Mouse (Mus musculus) heart, adult 2 months (tissue): ENCODE measurements around the gene Gm28539. TPM values are rescaled to one million over a fixed set of nuclear protein-coding genes. Genes with fewer than 3 reads are reported as not detected.

Experiments
- DNase-seq, 2 experiments: peaks; one replicate each; pipeline ENCODE4 v3.0.0; 2021
- H3K27ac ChIP-seq: fragments of 200-600 bp; 2 replicates; pipeline ENCODE4 v1.8.1; 2022
- H3K27me3 ChIP-seq: fragments of 200-500 bp; 2 replicates; pipeline ENCODE4 v1.6.1; 2012; ENCODE audit warnings: mild to moderate bottlenecking, low read length, inconsistent platforms, mixed read lengths; ENCODE audit not compliant: control insufficient read depth, insufficient read depth
- H3K36me3 ChIP-seq: fragments of 200-500 bp; 2 replicates; pipeline ENCODE4 v1.6.1; 2012; ENCODE audit warnings: low read length, inconsistent platforms; ENCODE audit not compliant: control insufficient read depth, insufficient read depth
- H3K4me1 ChIP-seq: fragments of 200-500 bp; 2 replicates; pipeline ENCODE4 v1.6.1; 2011; ENCODE audit warnings: low read length; ENCODE audit not compliant: control insufficient read depth, insufficient read depth
- H3K4me3 ChIP-seq: fragments of 200-600 bp; 2 replicates; pipeline ENCODE4 v1.8.1; 2022
- H3K79me2 ChIP-seq: fragments of 200-500 bp; replicated peaks from 2 replicates; pipeline ENCODE4 v1.6.1; 2012; ENCODE audit warnings: mild to moderate bottlenecking, inconsistent platforms, low read length, moderate library complexity, mixed read lengths; ENCODE audit not compliant: control insufficient read depth, insufficient read depth
- H3K9ac ChIP-seq: fragments of 200-500 bp; 2 replicates; pipeline ENCODE4 v1.6.1; 2012; ENCODE audit warnings: low read depth, mild to moderate bottlenecking, control low read depth, inconsistent platforms, low read length, mixed read lengths
- CTCF ChIP-seq: fragments of 200-600 bp; IDR thresholded peaks from 2 replicates; pipeline ENCODE4 v1.8.1; 2022; ENCODE audit warnings: antibody characterized with exemption, mild to moderate bottlenecking, moderate library complexity
- EP300 ChIP-seq: fragments of 200-500 bp; IDR thresholded peaks from 2 replicates; pipeline ENCODE4 v1.6.1; 2011; ENCODE audit warnings: low read depth, low read length, control low read depth; ENCODE audit not compliant: insufficient read depth
- POLR2A ChIP-seq: fragments of 200-500 bp; IDR thresholded peaks from 2 replicates; pipeline ENCODE4 v1.6.1; 2011; ENCODE audit warnings: mild to moderate bottlenecking, low read depth, low read length, control low read depth; ENCODE audit not compliant: insufficient read depth
- WGBS: fragments of 180-500 bp; shearing (Covaris S2); methylation state at CpG from one replicate; pipeline ENCODE4 v1.1.7; 2018; 5-methylcytosine and 5-hydroxymethylcytosine counted together
- intact Hi-C: fragments of 180-260 bp; cut with DNase I; formaldehyde crosslinking; loops from one replicate; pipeline ENCODE4 v1.15.1; 2025
- polyA plus RNA-seq: library from polyadenylated mRNA; depleted of rRNA; stranded (reverse); fragments of >200 nt; gene quantifications from 2 replicates; pipeline ENCODE4 v1.2.3, GENCODE M21; 2012
- total RNA-seq, 2 experiments: library from RNA; stranded (reverse); gene quantifications; 2 replicates each; pipeline ENCODE4 v1.2.3; 2021

Gene Gm28539
- total and polyA plus RNA-seq, 3 experiments: 1.3 TPM; not detected in 2

- H3K36me3 ChIP-seq: no peaks in the 10 kb centered on the region
Measured at GRCm38 (mm10) chr16:18798151-18798550, 38.2 kb upstream of the Gm28539 start.

DNA sequence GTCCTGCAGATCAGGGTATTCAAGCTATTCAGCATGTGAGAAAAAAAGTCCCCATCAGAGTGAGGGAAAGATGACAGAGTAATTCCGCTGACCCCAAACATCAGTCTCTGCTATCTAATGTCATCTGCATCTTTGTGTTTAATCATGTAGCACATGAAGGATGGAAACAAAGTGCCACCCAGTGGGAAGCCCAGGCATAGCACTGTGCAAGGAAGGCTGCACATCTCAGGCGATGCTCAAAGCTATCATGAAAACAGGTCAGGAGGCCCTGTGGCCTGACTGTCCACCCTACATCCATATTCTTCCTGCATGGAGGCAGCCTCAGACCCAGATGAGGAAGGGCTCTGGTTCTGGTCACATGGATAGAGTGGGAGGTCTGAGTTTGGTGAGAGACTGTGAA is 37.5 kb upstream of the Gm28539 start:
- intact Hi-C loops: loop anchor here (1.0 to 5.0 kb wide), 3 partner anchors 22 to 172 kb away; partner anchors contain the start of genes Cldn5, Gm49601 and Sept5
- WGBS: 64% methylated on average over 2 of the region's 2 CpGs

More at GRCm38 (mm10) chr16:18798151-18798550, 38.2 kb upstream of the Gm28539 start:
- H3K79me2 ChIP-seq: no peaks in the 10 kb centered on the region
- no peak for TF ChIP-seq CTCF
- TF ChIP-seq POLR2A: no peak
- TF ChIP-seq EP300: no peak
- no peak overlapping the region for H3K27ac ChIP-seq
- H3K4me3 ChIP-seq: no peak overlapping the region
- H3K4me1 ChIP-seq: no peaks in the 10 kb centered on the region; the same call in 1 of the 2 replicates
- WGBS: 92% methylated on average over 5 of the region's 5 CpGs
- intact Hi-C loops: loop anchor here (2.0 to 5.0 kb wide), 2 partner anchors 21 to 171 kb away; partner anchors contain the start of genes Cldn5, Gm49601 and Sept5
- no peak overlapping the region for H3K9ac ChIP-seq
- DNase-seq: no peak
- no peaks in the 10 kb centered on the region for H3K27me3 ChIP-seq

GRCm38 (mm10) chr16:18805746-18806145 is 30.6 kb upstream of the Gm28539 start:
- Histone ChIP-seq H3K79me2 (no peaks in the 10 kb centered on the region), H3K4me3 (no peak overlapping the region), H3K4me1 (no peaks in the 10 kb centered on the region), H3K27me3 (no peaks in the 10 kb centered on the region), H3K27ac (no peak overlapping the region), H3K36me3 (no peaks in the 10 kb centered on the region), H3K9ac (no peak overlapping the region)
- no peak for DNase-seq
- intact Hi-C loops: no loop called here
- TF ChIP-seq EP300: no peak
- no peak for TF ChIP-seq CTCF
- no peak for TF ChIP-seq POLR2A
- WGBS: 97% methylated on average over 2 of the region's 2 CpGs

More for the DNA sequence above, 37.5 kb upstream of the Gm28539 start:
- Histone ChIP-seq H3K79me2 (no peaks in the 10 kb centered on the region), H3K27ac (no peak overlapping the region), H3K27me3 (no peaks in the 10 kb centered on the region), H3K4me3 (no peak overlapping the region), H3K4me1 (no peaks in the 10 kb centered on the region; the same call in 1 of the 2 replicates), H3K9ac (no peak overlapping the region), H3K36me3 (no peaks in the 10 kb centered on the region)
- peak; percentile 43 to 73 for DNase-seq
- peak; percentile 86 for TF ChIP-seq EP300
- TF ChIP-seq CTCF: peak; percentile 98
- no peak for TF ChIP-seq POLR2A

DNA sequence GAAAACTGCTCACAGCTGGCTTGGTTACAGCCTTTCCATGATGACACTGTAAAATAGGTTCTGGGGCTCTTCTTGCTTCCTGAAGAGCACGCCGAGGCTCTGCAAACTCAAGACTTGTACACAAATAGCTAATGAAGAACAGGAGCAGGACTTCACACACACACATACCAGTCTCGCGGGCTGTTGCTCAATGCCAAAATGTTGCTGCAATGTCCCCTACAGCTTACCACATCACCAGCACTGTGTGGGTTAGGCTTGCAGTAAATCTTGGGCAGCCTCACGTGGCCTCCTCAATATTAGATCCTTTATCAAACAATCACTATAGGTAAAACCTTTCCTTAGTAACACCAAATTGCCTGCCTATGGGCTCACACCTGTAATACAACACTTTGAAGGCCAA is 27.4 kb upstream of the Gm28539 start:
- peaks cover 2% of the 10 kb centered on the region; the same call in 1 of the 2 replicates for H3K79me2 ChIP-seq
- H3K27ac ChIP-seq: no peak overlapping the region
- no peaks in the 10 kb centered on the region for H3K36me3 ChIP-seq
- no peak for DNase-seq
- 90% methylated on average over 5 of the region's 5 CpGs for WGBS
- no peaks in the 10 kb centered on the region for H3K4me1 ChIP-seq
- no peak overlapping the region for H3K4me3 ChIP-seq
- H3K9ac ChIP-seq: no peak overlapping the region
- no peaks in the 10 kb centered on the region for H3K27me3 ChIP-seq
- TF ChIP-seq POLR2A (no peak), EP300 (no peak), CTCF (no peak)
- intact Hi-C loops: no loop called here

GRCm38 (mm10) chr16:18811032-18811431 is 25.4 kb upstream of the Gm28539 start:
- Histone ChIP-seq H3K9ac (no peak overlapping the region), H3K27ac (peak overlapping the region; percentile 94), H3K4me3 (peak overlapping the region; percentile 84), H3K4me1 (no peaks in the 10 kb centered on the region), H3K79me2 (peaks cover 2% of the 10 kb centered on the region; the same call in 1 of the 2 replicates), H3K27me3 (no peaks in the 10 kb centered on the region), H3K36me3 (no peaks in the 10 kb centered on the region)
- intact Hi-C loops: loop anchor here (2.0 to 10.0 kb wide), 4 partner anchors 66 to 566 kb away; partner anchors contain the start of genes Gm49601, Gnb1l, Hira and Mrpl40
- 5% methylated on average over 5 of the region's 5 CpGs for WGBS
- DNase-seq: no peak
- TF ChIP-seq CTCF: no peak
- TF ChIP-seq POLR2A: no peak
- TF ChIP-seq EP300: no peak

DNA sequence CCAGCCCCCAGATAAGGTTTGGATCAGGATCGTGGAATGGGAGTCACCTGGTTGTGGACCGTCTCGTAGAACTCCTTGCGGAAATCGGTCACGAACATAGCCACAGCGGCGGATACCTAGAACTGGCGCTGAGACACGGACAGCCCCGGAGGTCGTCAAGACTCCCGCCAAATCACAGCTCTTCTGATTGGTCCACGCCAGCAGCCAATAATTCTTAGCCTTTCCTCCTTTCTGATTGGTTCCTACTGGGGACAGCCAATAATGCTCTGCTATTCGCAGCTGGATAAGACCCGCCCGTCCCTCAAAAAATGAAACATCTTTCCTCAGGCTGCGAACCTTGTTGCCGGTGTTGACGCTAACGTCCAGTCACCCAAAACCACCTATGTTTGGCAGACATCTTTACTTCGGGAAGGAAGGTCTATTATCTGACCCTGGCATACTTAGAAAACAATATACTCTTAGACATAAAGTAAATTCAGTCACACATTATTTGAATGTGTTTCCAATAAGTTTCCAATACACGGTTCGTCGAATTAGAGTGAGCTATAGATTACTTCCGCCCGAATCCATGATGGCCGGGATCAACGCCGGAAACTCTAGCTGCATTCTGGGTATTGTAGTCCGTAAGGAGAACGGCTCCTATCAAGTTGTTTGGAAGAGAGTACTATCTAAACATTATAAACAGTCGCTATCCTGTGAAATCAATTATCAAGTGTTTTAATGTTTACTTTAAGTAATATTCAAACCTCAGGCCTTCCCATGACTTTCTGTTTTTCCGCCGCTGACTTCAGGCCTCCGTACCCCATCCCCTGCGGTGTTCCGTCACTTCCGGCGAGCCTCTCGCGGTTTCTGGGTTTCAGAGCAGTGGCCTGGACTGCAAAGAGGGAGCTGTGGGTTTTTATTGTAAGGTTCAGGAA is 24.7 kb upstream of the Gm28539 start, which contains the start of the genes Ufd1 and Cdc45:
Ufd1 (plus strand) TSS at position 312 of the 917 bp plus-strand sequence.
Cdc45 (minus strand) TSS at position 520 of the 917 bp plus-strand sequence.
- no peaks in the 10 kb centered on the region for H3K4me1 ChIP-seq
- H3K27ac ChIP-seq: peak within 1 kb of the TSS; percentile 94
- 0 out of 2 replicates have a peak, but pooled peaks have one; percentile 10 for TF ChIP-seq EP300
- peak; percentile 73; the same call in 1 of the 2 replicates for TF ChIP-seq POLR2A
- 0 out of 2 replicates have a peak, but pooled peaks have one; percentile 13 for TF ChIP-seq CTCF
- intact Hi-C loops: loop anchor here (2.0 to 10.0 kb wide), 4 partner anchors 65 to 567 kb away; partner anchors contain the start of genes Gm49601, Gnb1l, Hira and Mrpl40
- peaks cover 2% of the 10 kb centered on the region; the same call in 1 of the 2 replicates for H3K79me2 ChIP-seq
- peak within 1 kb of the TSS; percentile 84 for H3K4me3 ChIP-seq
- WGBS: under 1% methylated on average over 42 of the region's 42 CpGs
- peak; percentile 90 to 91 for DNase-seq
- H3K9ac ChIP-seq: peak within 1 kb of the TSS; percentile 87
- H3K36me3 ChIP-seq: no peaks in the 10 kb centered on the region
- no peaks in the 10 kb centered on the region for H3K27me3 ChIP-seq
